29 mouse cellular contexts compared by ENCODE assay signal in genomic region chrX:120486428-120486827, GRCm38 (mm10).
"Had no signal": no experiment of that assay in that cellular context is flagged by ENCODE, and none has a peak within 500 bp of the region (broad histone marks: within the 10 kb centered on the region; RNA-seq: fewer than 3 reads in every experiment).

No protein-coding gene starts in this region.

- H3K4me2 ChIP-seq: embryonic facial prominence, embryonic 12.5 days; embryonic facial prominence, embryonic 13.5 days; embryonic facial prominence, embryonic 15.5 days; forebrain, embryonic 12.5 days; forebrain, embryonic 13.5 days; forebrain, embryonic 15.5 days had no signal

- H3K9me3 ChIP-seq: embryonic facial prominence, embryonic 10.5 days; embryonic facial prominence, embryonic 12.5 days; embryonic facial prominence, embryonic 13.5 days; embryonic facial prominence, embryonic 15.5 days; forebrain, embryonic 10.5 days; forebrain, embryonic 12.5 days; forebrain, embryonic 13.5 days; forebrain, embryonic 15.5 days had no signal

- H3K4me3 ChIP-seq: embryonic facial prominence, embryonic 10.5 days; embryonic facial prominence, embryonic 12.5 days; embryonic facial prominence, embryonic 13.5 days; embryonic facial prominence, embryonic 15.5 days; erythroblast, embryonic 14.5 days; forebrain, embryonic 10.5 days; forebrain, embryonic 12.5 days; forebrain, embryonic 13.5 days; forebrain, embryonic 15.5 days; gastrocnemius, adult 2 months; heart, adult 2 months had no signal

- H3K9ac ChIP-seq: embryonic facial prominence, embryonic 12.5 days; embryonic facial prominence, embryonic 13.5 days; embryonic facial prominence, embryonic 15.5 days; forebrain, embryonic 12.5 days; forebrain, embryonic 13.5 days; forebrain, embryonic 15.5 days; forebrain, postnatal 0 days had no signal

- H3K27me3 ChIP-seq: embryonic facial prominence, embryonic 12.5 days; embryonic facial prominence, embryonic 13.5 days; embryonic facial prominence, embryonic 15.5 days; forebrain, embryonic 12.5 days; forebrain, embryonic 13.5 days; forebrain, embryonic 15.5 days had no signal

- H3K27ac ChIP-seq: embryonic facial prominence, embryonic 10.5 days; embryonic facial prominence, embryonic 12.5 days; embryonic facial prominence, embryonic 13.5 days; embryonic facial prominence, embryonic 15.5 days; forebrain, embryonic 10.5 days; forebrain, embryonic 12.5 days; forebrain, embryonic 13.5 days; forebrain, embryonic 15.5 days; gastrocnemius, adult 2 months; heart, adult 2 months had no signal

- H3K36me3 ChIP-seq: embryonic facial prominence, embryonic 10.5 days; embryonic facial prominence, embryonic 12.5 days; embryonic facial prominence, embryonic 13.5 days; embryonic facial prominence, embryonic 15.5 days; forebrain, embryonic 10.5 days; forebrain, embryonic 12.5 days; forebrain, embryonic 15.5 days had no signal

- ATAC-seq: forebrain, embryonic 13.5 days; forebrain, embryonic 14.5 days; forebrain, embryonic 15.5 days; forebrain, embryonic 16.5 days; forebrain, postnatal 0 days had no signal

- H3K4me1 ChIP-seq: embryonic facial prominence, embryonic 10.5 days; embryonic facial prominence, embryonic 12.5 days; embryonic facial prominence, embryonic 13.5 days; embryonic facial prominence, embryonic 15.5 days; forebrain, embryonic 10.5 days; forebrain, embryonic 12.5 days; forebrain, embryonic 13.5 days; forebrain, embryonic 15.5 days had no signal

- DNase-seq: cerebellum, adult 2 months; cerebellum, adult 8-10 months; cerebellum, adult 9-10 months; cerebellum, adult 9-11 months; cerebellum, postnatal 10 days; cerebellum, postnatal 14 days; cerebellum, postnatal 25 days; cerebellum, postnatal 36 days; embryo, embryonic 11 days; forebrain, postnatal 0 days; gastrocnemius, adult 2 months; gastrocnemius, postnatal 10 days; gastrocnemius, postnatal 14 days; gastrocnemius, postnatal 25 days; gastrocnemius, postnatal 36 days; heart, adult 11 months; heart, adult 18-20 months; heart, adult 2 months had no signal
